12 mouse cellular contexts compared by ENCODE assay signal in the genomic region with DNA sequence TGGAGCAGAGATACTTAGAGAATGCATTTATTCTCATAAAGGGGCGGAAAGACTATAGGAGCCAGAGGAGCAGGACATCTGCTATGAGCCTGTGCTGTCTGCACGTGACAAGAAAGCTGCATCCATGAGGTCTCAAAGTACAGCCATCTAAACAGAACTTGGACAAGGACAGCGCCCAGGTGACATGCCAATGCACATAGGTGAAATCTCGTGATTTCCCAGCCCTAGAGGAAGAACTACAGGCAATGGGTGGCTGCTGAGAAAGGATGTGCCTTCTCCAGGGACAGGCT.
"Had no signal": no experiment of that assay in that cellular context is flagged by ENCODE, and none has a peak within 500 bp of the region (broad histone marks: within the 10 kb centered on the region; RNA-seq: fewer than 3 reads in every experiment).

No protein-coding gene starts in this region.

- H3K4me3 ChIP-seq: intestine, embryonic 15.5 days; kidney, embryonic 15.5 days; limb, embryonic 10.5 days; lung, embryonic 15.5 days; midbrain, embryonic 13.5 days; stomach, embryonic 15.5 days had no signal

- H3K27ac ChIP-seq: intestine, embryonic 15.5 days; kidney, embryonic 15.5 days; limb, embryonic 10.5 days; lung, embryonic 15.5 days; macrophage; midbrain, embryonic 13.5 days; stomach, embryonic 15.5 days had no signal

- H3K4me1 ChIP-seq: intestine, embryonic 15.5 days; kidney, embryonic 15.5 days; limb, embryonic 10.5 days; lung, embryonic 15.5 days; midbrain, embryonic 13.5 days; stomach, embryonic 15.5 days had no signal

- DNase-seq: kidney, adult 2 months; kidney, postnatal 14 days; liver, postnatal 0 days; lung, postnatal 14 days; thymus, postnatal 4 days had no signal
